Mouse (Mus musculus) embryo, embryonic 10 days (tissue): ENCODE measurements around the gene Rita1.
A peak's percentile ranks its signal among the peaks of the same experiment; 100 is the strongest.

Experiments used
- DNase-seq: peaks from one replicate; pipeline ENCODE4 v3.0.0-alpha.2; 2015; ENCODE audit warnings: low spot score

The Rita1 gene

GRCm38 (mm10) chr5:120627515-120628300 is 15.3 kb upstream of the Rita1 start:
- no peak for DNase-seq

DNA sequence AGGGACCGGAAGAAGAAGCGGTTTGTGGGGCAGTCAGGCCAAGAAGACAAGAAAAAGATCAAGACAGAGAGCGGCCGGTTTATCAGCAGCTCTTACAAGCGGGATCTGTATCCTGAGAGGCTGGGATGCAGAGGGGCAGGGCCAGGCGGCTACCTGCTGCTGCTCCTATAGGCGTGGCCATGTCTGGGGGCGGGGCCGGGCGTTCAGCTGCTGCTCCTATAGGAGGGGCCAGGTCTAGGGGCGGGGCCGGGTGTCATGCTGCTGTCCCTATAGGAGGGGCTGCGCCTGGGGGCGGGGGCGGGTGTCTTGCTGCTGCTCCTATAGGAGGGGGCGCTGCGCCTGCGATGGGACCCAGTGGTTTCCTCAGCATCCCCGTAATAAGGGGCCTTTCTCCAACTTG is 14.0 kb upstream of the Rita1 start:
- peak; percentile 58 for DNase-seq

DNA sequence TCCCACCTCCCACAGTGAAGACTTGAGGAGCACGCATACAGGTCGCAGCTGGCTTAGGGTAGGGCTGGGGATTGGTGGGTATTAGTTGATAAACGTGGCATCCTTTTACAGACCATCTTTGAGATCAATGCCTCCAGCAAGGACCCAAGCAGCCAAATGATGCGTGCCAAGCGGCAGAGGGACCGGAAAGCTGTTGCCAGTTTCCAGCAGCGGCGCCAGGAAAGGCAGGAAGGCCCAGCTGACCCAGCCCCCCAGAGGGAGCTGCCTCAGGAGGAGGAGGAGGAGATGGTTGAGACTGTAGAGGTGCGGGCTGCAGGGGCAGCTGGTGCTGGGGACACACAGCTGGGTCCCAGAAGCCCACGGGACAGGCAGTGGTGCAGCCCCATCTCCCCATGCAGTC is 12.0 kb upstream of the Rita1 start:
- no peak for DNase-seq

DNA sequence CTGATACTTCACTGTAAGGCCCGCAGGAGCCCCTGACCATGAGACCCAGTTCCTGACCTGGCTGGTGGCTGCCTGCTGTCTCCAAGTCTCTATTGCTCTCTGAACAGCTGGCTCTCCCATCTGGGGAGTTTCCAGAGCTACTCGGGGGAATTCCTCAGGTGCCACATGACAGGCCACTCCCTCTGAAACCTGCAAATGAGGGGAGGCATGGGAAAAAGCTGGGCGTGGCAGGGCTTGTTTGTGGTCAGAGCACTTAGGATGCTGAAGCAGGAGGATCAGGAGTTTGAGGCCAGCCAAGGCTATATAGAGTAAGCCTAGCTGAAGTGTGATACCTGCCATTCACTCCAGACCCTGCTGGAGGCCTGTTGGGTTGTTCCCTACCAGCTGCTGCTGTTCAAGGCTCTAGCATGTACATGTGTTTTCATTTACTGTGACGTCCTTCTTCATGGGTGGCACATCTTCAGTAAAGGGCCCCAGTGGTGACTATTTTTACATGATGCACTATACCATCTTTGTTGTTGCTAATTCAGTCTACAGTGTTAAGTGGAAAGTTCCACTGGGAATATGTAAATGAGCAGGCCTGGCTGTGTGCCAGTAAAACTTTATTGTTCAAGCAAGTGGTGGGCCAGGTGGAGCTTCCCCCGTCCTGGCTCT is 9.9 kb upstream of the Rita1 start:
- no peak for DNase-seq

GRCm38 (mm10) chr5:120621846-120622197 is 9.4 kb upstream of the Rita1 start:
- DNase-seq = no peak

DNA sequence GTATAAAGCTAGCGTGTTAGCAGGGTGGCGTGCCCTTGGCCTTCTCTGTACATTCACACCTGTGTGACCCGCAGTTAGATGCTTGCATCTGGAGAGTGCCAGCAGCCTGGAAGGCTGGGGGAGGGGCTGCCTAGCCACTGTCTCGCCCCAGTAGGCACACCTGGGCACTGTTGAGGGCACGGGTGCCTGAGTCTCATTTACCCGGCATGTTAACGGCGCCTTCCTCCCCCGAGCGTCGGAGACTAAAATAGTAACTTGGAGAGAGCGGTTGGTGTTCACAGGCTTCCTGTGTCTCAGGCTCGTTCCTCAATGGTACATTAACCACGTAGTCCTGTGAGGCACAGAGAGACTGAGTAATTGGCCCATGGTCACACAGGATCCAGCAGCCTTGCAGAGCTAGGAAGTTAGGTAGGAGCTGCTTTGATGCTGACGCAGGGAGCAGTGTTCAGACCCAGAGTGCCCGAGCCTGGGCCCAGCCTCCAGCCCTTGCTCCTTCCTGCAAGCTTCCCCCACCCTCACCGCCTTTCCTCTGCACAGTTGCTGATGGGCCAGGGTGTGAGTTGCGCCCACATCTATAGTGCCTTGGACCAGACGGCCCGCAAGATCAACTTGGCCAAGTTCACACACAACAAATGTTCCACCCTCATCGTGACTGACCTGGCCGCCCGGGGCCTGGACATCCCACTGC is 8.8 kb upstream of the Rita1 start:
- DNase-seq = no peak

DNA sequence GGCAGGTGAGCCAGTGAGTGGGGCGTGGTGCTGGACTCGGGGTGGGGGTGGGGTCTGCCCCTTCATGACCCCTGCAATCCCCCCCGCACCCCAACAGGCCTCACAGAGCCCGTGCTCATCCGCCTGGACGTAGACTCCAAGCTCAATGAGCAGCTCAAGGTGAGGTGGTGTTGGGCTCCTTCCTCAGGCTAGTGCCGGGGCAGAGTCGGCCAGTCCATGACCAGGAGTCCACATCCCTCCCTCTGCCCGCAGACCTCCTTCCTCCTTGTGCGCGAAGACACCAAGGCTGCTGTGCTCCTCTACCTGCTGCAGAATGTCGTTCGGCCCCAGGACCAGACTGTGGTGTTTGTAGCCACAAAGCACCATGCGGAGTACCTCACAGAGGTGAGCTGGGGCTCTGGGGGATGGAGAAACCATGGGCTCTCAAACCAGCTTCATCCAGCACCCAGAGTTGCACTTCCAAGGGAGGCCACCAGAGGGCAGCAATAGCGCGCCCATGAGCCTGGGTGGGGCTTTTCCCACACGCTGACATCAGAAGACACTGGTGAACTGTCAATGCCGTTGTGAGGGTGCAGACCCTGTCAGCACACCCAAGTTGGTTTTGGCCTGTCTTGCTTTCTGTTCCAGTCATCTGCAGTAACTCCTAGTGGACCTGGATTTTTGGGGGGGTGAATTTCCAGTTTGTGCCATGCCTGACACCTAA is 8.1 kb upstream of the Rita1 start:
- peak; percentile 82 for DNase-seq

GRCm38 (mm10) chr5:120619201-120619600 is 6.8 kb upstream of the Rita1 start:
- peak; percentile 77 for DNase-seq

- no peak for DNase-seq
Measured at GRCm38 (mm10) chr5:120618778-120619177, 6.4 kb upstream of the Rita1 start.

GRCm38 (mm10) chr5:120615903-120616302 is 3.5 kb upstream of the Rita1 start:
- no peak for DNase-seq

GRCm38 (mm10) chr5:120612822-120613604 is 624 bp upstream of the Rita1 start:
- DNase-seq = peak; percentile 100

GRCm38 (mm10) chr5:120611416-120611815 is 973 bp downstream of the Rita1 start:
- DNase-seq = no peak

- no peak for DNase-seq
Measured at GRCm38 (mm10) chr5:120610906-120611305, 1.5 kb downstream of the Rita1 start.

GRCm38 (mm10) chr5:120609246-120609775 is 3.1 kb downstream of the Rita1 start:
- DNase-seq = no peak

DNA sequence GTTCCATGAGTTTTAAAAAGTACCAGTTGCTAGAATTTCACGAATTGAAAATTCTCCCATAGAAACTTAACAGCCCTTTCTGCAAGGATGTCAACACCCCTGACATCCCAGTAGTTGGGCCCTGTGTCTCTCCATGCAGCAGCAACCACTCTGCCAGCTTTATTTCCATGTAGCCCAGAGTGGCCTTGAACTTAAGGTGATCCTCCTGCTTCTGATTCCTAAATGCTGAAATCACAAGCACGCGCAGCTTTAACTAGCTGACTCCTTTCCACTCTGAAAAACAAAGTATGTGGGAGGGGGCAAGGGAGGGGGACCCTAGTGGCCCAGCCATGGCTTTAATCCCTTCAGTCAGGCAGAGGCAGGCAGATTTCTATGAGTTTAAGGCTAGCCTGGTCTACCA is 5.1 kb downstream of the Rita1 start:
- no peak for DNase-seq

DNA sequence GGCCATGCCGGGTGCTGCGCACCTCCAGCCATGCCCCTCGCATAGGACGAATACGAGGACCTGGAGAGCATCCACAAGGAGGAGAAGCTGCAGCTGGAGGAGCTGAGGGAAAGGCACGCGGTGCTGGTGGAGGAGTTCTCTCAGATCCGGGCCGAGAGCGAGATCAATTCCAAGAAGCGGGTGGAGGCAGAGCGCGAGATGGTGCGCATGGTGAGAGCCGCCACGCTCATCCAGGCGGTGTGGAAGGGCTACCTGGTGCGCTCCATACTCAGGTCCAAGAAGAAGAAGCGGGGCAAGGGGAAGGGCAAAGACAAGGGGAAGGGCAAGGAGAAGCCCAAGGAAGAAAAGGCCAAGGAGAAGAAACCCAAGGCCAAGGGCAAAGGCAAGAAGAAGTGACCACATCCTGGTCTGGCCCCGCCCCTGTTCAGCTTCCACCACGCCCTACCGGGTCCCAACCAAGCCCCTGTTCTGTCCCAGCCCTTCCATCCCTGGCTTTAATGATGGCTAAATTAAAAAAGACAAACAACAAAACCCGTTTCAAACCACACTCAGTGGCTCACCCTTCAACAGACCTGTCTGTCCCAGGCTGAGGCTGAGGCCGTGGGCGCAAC is 5.7 kb downstream of the Rita1 start:
- no peak for DNase-seq

GRCm38 (mm10) chr5:120605688-120606087 is 6.7 kb downstream of the Rita1 start:
- peak; percentile 98 for DNase-seq

- DNase-seq = no peak
Measured at GRCm38 (mm10) chr5:120605241-120605661, 7.1 kb downstream of the Rita1 start.

DNA sequence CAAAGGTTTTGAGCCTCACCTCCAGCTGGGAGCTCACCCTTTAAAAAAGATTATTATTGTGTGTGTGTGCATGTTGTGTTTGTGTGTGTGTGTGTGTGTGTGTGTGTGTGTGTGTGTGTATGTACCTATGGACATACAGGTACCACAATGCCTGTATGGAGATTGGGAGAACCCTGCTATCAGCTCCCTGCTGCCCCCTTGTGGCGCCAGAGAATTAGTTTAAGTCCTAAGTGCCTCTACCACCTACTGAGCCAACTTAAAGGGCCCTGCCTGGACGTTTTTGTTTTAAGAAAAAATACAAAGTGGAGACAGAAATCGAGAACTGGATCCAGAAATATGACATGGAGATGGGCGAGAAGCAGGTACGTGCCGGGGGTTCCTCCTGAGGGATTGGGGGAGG is 7.5 kb downstream of the Rita1 start:
- DNase-seq = peak; percentile 89

GRCm38 (mm10) chr5:120603515-120603914 is 8.9 kb downstream of the Rita1 start:
- DNase-seq = no peak

DNA sequence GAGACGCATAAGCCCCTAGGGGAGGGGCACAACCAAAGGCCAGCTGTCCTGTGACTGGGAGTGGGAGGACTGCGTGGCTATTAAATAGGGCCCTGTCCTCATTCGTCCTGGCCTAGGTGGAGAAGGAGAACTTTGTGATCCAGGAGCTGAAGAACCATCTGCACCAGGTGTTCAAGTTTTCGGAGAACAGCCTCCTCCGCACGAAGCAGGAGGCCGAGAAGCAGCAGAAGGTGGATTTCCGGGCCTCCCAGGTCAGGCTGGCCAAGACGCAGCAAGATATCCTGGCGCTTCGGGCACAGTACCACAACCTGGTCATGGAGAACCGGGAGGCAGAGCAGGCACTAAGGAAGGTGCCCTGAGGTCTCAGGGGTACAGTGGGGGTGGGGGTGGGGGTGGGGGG is 10.2 kb downstream of the Rita1 start:
- no peak for DNase-seq
